Mouse (Mus musculus) embryo, embryonic 10.5 days (tissue): ENCODE measurements at regions not wholly inside any gene's neighbourhood (a gene's known extent, or its start where the extent isn't known, plus 50 kb on each side); places are given as distances from the start of the nearest gene placed in this dataset.
"Not testable (repeated sequence)": the region's sequence is repeated elsewhere in the genome, so short reads cannot be mapped to it uniquely, and the experiment has no call there.

Experiments used
- DNase-seq: peaks from one replicate; pipeline ENCODE4 v3.0.0-alpha.2; 2015; ENCODE audit warnings: low spot score

DNA sequence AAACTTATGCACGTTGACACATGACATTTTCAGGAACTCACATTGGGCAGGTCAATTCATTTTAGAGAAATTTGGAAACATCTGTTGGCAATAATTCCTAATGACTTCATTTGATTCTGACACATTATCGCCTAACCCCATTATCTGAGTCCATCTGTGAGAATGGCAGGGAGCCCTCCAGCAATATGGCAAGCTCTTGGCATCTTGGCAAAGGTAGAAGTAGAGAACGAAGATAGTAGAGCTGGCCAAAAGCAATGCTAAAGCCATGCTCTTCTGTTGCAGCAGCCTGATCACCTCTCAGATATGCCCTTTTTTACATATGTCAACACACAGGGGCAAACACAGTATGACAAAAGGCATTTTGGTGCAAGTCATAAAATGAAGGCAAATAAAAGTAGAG lies 536.4 kb upstream of the Ins1 start:
- DNase-seq = no peak

- DNase-seq = peak; percentile 3
Observed at GRCm38 (mm10) chr19:51740071-51740470, 524.0 kb upstream of the Ins1 start.

GRCm38 (mm10) chr19:51741026-51741425 lies 523.1 kb upstream of the Ins1 start:
- no peak for DNase-seq

GRCm38 (mm10) chr19:51742211-51742610 lies 521.9 kb upstream of the Ins1 start:
- not testable (repeated sequence) for DNase-seq

DNA sequence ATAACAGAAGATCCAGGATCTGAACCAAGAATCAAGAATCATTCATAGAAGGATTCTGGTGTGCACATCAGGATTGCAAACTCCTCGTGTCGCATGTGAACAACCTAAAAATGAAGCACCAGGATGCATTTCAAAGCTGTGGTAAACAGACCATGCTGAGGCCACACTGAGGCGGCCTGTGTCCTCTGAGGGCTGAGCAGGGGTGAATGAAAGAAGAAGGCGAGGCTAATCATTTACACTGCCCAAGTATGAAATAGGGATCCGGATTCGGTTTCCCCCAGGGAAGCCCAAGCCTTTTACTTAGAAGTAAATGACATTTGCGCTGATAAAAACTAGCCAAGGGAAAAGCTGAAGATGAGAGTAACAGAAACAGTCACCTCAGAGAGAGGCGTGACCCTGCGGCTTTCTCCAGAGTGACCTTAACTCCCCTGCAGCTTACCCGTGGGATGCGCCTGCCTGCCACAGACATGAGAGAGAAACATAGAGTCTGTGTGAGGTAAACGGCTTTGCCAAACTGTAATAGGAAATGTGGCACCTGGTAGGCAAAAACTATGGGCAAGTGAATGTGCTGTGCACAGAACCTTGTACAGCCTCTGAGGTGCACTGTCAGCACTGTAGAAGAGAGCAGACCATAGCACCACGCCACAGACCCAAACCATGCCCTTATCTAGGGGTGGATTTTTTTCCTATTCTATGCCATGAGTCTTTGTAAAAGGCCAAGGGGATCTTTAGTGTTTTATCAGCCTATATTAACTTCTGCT lies 490.1 kb upstream of the Ins1 start:
- DNase-seq = no peak
